Mouse (Mus musculus): ENCODE results near the gene Iqsec1. TPM values are rescaled to one million over a fixed set of nuclear protein-coding genes. Genes with fewer than 3 reads are reported as not detected.
A peak's percentile ranks its signal among the peaks of the same experiment; 100 is the strongest.

Gene Iqsec1
- total RNA-seq, 2 experiments from 2014 or later: 90.0 to 95.0 TPM

DNA sequence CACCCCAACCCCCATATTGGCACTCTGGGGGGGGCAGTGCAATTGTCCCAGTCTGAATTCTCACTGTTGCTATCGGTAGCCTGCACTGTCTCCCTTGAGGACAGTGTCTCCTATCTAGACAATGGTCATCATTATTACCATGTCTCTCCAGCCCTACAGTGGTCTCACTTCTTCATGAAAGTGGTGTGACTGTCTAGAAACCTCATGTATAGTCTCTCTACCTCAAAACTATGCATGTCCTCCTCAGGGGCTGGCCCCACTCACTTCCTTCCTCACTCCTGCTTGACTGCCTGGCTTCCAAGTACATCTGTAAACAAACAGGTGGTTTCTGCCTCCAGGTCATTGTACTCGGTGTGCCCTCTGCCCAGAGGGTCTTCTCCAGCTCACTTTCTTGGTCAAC, 230.3 kb downstream of the Iqsec1 start:
- no peak for DNase-seq (ENCODE audit: low spot score in 2 of 2)

DNA sequence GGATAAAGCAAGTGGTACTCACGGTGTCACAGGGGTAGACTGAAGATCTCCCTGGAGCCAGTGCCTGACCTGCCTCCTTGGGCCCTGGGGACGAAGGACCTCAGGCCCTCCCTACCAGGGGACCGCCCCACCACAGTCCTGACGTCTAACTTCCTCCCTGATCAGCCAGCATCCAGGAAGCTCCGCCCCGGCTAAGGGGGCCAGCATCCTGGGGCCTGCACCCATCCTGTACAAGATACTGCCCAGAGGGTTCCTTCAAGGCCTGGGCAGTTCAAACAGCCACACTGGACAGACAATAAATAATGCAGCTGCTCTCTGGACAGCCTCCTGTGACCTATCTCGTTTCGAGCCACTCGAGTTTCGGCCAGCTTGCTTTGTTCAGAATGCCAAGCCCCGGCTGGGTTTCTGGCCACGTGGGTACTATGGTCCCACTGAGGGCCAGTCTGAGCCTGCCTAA, 231.0 kb downstream of the Iqsec1 start:
- DNase-seq (ENCODE audit: low spot score in 2 of 2): no peak

DNA sequence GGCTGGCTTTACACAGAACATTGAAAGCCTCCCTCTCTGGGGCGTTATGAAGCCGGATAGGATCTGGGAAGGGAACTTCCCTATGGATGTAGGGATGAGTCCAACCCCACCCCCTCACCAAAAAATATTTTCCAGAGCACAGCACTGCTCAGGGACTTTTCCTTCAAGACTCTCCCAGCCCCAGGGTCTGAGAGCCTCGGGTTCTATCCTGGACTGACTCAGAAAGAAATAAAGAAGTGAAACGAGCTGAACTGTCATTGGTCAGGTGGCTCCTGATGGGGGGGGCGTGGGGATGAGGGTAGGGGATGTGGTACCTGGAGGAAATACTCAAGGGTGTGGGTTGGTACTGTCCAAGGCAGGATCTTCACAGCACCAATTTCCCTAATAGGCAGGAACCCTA, 231.9 kb downstream of the Iqsec1 start:
- no peak for DNase-seq (ENCODE audit: low spot score in 2 of 2)

DNA sequence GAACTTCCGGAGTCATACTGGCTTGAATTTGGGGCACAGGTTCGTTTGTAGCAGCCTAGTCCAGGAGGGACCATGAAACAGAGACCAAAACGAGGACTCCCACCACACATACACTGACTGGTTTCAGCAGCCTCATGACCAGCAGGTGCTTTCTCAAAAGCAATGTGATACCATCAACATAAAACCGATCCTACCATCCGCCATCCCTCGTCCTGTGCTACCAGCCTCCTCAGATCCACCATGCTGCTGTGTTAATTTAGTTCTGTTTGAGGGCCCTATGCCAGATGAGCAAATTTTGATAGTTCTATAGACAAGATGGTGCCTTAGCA, 232.9 kb downstream of the Iqsec1 start:
- no peak for DNase-seq (ENCODE audit: low spot score in 2 of 2)

DNA sequence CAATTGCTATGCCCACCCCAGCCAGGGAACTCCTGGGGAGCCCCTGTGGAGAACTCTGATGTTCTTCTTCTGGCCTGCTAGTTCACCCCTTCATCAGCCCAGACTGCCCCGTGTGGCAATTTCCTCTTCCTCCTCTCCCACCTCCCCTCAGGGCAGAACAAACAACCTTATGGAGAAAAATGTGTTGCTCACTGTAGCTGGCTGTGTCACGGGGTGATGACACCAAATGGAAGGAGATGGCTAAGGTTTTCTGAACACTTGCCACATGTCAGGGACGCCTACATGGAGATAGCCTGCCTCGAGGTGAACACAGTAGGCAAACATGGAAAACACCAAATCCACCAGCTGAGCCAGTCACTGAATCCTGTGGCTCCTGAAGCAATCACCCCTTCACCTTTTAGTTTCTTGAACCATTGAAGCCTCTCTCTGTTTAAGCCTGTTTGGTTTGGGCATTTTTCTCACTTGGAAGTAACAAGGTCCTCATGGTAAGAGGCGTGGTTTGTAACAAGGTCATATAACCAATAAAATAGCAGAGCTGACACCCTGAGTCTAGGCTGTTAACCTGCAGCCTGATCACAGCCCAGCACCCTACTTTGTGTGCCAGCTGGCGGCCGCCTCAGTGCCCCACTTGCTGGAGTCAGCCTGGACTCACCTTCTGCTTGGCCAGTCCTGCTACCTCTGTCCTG, 233.4 kb downstream of the Iqsec1 start:
- DNase-seq (ENCODE audit: low spot score in 2 of 2): no peak

DNA sequence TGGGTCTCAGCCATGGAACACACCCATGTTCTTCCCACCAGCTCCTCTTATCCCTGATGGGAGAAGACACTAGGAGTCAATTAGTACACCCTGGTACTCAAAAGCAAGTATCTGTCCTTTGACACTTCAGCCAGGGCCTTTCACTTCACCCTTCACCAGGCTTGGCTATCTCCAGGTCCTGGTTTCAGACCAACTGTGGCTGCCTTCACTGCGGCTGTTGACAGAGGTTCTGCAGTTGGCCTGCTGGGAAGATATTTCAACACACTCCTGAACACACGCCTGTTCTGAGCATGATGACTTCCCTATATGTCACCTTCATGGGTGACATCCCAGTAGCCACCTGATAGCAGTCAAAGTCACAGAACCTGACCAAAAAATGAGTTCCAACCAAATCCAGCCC, 234.4 kb downstream of the Iqsec1 start:
- DNase-seq (ENCODE audit: low spot score in 2 of 2): no peak

DNA sequence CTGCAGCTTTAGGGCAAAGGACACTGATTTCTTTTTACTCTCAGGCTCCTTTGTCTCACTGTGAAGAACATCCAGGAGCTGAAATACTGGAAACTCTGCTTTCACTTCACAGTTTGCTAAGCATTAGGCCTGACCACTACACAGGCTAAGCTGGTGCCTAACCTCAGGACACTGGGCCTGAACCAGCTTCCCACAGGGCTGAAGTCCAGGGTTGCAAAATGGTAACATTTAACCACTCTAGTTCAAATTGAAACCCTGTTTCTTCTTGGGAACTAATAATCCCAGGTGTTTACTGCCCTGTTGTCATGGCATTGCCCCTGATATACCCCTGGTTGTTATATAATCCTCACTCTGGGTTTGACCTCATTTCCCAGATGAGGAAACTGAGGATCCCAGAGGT, 234.8 kb downstream of the Iqsec1 start:
- no peak for DNase-seq (ENCODE audit: low spot score in 2 of 2)

DNA sequence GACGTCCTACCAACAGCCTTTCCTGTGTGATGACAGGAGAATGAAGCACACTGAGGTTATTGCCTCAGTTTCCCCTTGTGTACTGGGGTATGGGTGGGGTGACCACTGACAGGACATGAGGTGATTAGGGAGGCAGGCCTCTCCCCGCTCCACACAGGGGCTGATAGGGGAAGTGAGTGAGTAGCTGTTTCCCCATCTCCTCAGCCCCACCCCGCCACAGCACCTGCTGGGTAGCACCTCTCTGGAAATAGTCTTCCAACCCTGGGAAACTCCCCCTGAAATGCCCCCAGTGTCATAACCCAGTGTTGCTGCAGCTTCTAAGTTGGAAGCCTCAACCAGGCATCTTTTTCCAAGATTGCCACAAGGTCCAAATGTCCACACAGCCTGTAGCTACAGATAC, 236.9 kb downstream of the Iqsec1 start:
- DNase-seq (ENCODE audit: low spot score in 2 of 2): no peak

DNA sequence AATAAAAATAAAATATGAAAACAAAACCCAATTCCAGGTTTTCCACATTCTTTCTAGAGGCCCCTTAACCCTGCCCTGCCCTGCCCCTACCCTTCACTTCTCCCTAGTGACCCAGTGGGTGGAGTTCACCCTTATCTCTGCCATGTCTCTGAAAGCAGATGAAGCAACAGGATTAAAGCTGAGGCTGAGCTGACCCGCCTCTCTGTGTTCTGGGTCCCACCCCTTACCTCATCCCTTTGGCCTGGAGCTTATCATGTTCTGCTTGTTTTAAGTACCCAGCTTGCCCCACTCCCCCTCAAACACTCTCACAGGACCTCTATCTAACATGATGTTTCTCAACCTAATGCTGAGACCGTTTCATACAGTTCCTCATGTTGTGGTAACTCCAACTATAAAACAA, 238.4 kb downstream of the Iqsec1 start:
- DNase-seq (ENCODE audit: low spot score in 2 of 2): no peak

DNA sequence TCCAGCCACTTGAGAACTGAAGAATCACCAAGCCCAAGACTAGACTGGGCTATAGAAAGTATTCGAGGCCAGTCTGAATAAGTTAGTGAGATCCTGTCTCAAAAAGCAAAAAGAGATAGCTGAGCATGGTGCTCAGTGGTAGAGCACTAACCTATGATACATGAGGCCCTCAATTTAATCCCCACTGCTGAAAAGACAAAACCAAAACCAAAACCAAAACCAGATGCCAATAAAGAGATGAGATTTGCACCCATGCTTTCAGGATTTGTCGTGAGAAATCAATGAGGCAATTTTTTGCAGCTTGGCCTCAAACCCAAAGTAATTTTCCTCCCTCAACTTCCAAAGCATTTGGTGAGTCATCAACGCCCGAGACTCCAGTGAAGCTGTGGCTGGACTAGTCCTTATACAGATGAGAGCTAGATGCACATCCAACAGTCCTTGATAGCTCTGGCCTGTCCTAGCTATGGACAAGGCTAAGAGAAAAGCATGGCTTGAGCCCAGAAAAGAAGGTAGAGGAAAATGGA, 239.0 kb downstream of the Iqsec1 start:
- DNase-seq (ENCODE audit: low spot score in 2 of 2): no peak

DNA sequence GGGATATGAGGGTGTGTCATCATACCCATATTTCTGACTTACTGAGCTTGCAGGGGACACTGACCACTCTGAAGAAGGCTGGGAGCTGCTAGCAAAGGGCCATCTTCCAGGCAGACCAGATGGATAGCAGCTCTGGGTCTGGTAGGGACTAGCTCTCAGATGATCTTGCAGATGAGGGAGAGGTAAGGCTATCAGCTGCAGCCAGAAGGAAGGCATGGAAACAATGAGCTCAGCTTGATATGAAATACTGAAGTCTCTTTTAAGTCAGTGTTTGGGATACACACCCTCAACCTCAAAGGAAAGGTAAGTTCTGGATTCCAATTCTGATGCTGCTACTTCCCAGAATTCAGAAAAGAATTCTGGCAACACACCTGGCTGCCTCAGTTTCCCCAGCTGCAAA, 239.5 kb downstream of the Iqsec1 start:
- no peak for DNase-seq (ENCODE audit: low spot score in 2 of 2)

DNA sequence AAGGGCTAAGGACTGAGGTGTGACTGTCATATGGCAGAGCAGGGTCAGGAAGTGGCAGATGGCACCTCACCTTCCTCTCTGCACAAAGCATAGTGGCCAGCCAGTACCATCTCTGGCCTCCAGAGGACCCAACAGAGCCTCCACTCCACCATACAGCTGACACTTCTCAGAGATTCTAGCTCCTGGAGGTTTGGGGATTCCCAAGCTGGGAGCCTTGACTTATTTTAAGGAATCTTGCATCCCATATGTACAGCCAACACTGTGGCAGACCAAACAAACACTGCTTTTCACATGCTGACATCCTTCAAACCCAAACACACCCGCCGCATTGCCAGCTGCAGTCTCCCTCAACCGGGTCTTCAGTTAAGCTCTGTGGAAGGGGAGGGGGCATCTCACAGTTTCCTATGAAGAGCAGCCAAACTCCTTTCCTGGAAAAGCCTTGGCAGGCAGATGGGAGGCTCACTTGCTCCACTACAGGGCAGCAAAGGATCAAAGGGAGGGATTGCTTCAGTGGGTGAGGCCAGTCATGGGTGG, 242.1 kb downstream of the Iqsec1 start:
- no peak for DNase-seq (ENCODE audit: low spot score in 2 of 2)

DNA sequence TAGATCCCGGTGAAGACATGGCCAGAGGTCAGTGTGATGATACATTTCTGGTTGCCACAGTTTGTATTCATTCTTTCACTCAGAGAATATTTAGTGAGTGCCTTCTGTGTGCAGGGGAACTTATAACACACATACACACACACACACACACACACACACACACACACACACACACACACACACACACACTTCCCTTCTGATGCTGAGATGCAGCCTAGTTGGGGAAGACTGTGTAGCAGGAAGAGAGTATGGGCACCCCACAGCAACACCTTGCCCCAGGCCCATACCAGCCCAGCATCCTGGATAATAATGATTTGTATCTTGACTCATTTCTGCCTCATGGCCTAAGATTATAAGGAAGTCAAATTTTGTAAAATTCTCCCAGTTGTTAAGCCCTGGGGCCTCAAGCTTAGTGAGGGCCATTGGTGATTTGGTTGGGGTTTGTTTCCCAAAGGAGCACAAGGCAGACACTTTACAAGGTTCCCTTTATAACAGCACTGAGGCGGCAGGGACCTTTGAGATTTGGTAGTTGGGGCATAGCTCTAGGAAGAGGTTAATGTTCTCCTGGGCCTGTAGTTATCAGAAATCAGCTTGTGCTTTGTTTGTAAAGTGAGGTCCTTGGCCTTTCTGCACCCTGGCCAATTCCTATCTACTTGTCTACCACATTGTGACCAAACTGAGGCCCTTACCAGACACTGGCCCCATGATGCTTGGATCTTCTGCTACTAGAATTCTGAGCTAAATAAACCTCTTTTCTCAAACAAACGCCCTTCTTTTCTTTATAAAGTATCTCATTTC, 242.9 kb downstream of the Iqsec1 start:
- DNase-seq (ENCODE audit: low spot score in 2 of 2): no peak

DNA sequence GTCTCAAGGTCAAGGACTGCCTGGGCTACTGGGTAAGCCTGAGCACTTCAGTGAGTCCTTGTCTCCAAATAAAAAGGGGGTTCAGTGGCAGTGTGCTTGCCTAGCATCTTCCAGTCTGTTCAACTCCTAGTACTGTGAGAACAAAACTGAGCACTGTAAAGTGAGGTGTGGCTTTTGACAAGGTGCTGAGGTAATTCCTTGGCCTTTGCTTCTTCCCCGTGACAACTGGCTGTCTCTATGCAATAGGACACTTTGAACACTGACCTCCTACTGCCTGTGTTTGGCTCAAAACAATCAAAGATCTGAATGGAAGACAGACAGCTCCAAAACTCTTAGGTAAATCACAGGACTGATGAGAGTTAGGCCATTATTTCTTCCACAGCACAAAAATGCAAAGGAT, 246.0 kb downstream of the Iqsec1 start:
- DNase-seq (ENCODE audit: low spot score in 2 of 2): no peak

DNA sequence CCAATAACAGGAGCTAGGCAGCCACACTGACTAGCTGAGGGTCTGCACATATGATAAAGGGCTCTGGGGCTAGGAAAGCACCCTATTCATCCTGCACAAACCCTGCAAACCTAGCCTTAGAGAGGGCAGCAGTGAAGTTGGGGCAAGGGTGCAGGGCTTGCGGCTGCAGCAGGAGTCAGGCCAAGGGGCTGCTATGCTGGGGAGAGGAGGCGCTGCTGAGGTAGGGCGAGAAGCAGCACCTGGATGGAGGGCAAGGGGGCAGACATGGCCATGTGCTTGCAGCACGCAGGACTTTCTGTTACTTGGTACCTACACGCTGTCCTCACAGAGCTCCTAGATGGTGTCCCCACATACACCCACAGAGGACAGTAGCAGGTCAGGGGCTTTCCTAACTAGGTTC, 246.8 kb downstream of the Iqsec1 start:
- no peak for DNase-seq (ENCODE audit: low spot score in 2 of 2)

DNA sequence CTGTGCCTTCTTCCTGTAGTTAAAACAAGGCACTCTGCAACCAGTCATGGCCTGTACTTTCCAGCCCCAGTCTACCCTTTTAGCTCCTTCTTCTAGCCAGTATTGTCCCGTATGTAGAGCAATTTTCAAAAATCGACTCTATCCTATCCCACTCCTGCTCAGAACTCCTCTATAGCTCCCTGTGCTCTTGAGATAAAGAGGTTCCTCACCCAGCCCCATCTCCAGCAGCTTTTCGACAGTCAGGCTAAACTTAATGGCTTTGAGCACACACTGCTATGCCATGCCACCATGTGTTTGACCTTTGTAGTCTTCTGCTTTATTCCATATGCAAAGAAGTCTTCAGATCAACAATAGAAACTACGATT, 247.4 kb downstream of the Iqsec1 start:
- no peak for DNase-seq (ENCODE audit: low spot score in 2 of 2)

DNA sequence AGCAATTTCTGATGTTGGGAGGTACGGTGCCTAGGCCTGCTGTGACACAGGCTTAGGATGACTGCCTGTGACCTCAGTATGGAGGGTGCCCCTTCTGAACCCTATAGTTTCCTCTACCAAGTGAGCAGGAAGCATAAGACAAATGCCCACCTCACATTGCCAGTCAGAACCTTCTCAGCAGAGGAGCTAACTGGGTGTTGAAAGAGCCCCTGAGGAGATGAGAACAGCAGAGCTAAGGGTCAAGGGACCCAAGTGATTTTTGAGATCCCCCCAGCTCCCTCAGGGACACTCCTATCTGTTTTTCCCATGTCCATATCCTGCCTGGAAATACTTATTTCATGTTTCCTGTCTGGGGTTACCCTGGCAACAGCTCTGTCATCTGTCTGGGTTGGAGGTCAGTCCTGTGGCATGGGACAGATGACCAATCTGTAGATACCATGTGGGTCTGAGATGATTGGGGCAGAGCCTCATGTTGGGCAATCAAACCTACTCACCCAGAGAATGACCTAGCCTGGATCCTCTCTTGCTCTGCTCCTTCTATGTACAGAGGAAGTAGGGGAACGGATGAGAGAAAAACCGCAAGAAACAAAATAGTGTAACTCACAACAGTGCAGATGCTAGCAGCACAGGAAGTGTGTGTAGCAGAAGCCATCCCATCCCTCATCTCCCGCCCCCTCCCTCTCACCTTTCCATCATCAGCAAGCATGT, 248.0 kb downstream of the Iqsec1 start:
- no peak for DNase-seq (ENCODE audit: low spot score in 2 of 2)

DNA sequence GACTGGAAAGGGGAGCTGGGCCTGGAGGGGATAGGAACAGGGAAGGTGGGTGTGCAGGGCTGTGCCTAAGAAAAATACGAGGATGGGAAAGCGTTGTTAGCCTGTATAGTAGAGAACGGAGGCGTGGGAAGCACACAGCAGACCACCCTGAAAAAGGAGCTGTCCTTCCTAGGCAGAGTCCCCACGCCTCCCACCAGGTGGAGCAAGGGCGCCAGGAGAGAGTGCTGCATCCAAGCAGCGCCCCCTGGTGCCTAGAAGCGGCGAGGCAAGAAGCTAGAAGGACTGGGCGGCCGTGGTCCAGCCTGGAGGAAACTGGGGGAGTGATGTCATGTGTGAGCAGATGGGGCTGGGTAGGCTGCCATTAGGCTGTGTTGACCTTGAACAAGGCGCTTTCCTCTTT, 251.1 kb downstream of the Iqsec1 start:
- peak; percentile 74 to 83 for DNase-seq (ENCODE audit: low spot score in 2 of 2)

DNA sequence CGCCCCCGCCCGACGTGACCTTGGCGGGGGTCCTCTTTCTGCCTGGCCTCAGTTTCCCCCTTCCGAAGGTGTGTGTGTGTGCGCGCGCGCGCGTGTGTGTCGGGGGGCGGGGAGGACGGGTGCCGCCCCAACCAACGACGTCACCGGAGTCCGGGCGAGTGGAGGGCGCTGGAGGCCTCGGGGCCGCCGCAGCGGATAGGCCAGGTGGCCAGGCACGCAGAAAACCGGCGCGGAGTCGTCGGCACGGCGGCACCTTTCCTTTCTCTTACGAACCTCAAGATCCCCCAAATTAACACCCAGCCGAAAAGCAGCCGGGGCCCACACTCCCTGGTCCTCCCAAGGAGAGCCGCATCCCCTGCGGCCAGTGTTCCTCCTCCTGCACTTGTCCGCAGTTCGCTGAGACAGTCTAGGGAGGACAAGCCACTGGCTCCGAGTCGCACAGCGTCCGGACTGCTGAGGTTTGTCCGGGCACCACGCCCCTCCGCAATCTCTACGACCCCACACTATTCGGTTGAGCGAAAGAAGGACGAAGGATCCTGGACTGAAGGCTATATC, 251.7 kb downstream of the Iqsec1 start:
- no peak for DNase-seq (ENCODE audit: low spot score in 2 of 2)

DNA sequence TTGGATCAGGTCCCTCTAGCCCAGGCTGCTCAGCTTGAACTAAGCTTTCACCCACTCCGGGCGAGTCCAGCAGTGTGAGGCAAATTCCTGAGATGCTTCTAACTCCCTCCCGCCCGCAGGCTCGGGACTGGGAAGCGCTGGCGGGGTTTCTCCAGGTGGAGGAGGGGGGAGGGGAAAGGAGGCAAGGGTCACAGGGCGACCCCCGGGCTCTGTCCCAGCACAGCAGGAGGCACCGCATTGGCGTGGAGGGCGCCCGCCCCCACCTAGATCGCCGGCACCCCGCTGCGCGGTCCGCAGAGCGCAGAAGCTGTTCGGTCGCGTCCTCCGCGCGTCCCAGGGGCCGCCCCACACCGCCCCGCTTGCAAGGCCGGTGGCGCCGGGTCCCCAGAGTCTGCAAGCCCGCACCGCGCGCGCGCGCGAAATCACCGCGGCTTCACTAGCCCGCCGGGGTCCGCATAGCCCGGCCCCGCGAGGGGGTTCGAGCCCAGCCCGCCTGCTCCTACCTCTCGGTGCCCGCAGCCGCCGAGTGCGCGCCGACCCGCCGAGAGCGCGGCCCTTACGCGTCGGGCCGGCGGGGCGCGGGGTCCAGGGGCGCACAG, 252.3 kb downstream of the Iqsec1 start:
- DNase-seq (ENCODE audit: low spot score in 2 of 2): peak in 1 of 2 experiments; percentile 9

DNA sequence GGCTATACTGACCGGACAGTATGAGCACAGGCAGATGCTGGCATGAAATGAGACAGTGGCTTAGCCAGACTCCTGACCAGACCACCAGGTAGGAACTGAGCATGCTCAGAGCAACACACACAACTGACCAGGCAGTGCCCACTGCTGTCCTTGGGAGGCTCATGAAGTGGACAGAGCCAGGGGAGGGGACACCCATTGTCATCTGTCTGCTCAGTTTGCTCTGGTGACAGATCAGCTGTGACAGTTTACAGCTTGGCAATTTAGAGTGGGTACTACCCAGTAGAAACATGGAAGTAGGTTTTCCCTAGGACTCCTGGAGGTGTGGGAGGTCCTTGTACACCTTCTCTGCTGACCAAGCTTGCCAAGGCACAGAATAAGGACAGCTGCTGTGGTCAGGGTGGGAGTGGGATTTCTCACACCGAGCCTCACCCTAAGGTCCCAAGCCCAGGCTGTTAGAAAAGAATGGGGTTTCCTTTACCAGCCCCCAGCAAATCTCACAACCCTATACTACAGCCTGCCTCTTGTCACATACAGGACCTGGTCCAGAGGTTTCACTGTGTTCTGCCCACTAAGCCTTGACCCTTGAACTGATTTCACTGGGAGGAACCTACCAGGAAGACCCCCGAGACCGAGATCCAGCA, 253.0 kb downstream of the Iqsec1 start:
- no peak for DNase-seq (ENCODE audit: low spot score in 2 of 2)
